Mouse (Mus musculus) midbrain, embryonic 16.5 days (tissue): Measurements from ENCODE around the gene Mbnl3. TPM values are rescaled to one million over a fixed set of nuclear protein-coding genes. Genes with fewer than 3 reads are reported as not detected.

Source experiments
- ATAC-seq: fragments of 200-750 bp; cut with Nextera tagmentation; 2 replicates; pipeline ENCODE4 v1.8.0; 2017; ENCODE audit warnings: moderate TSS enrichment
- H3K27ac ChIP-seq: fragments of 300-500 bp; sonication (generic); 2 replicates; pipeline ENCODE4 v1.5.1; 2014; ENCODE audit warnings: mild to moderate bottlenecking, low read length, mixed read lengths
- H3K27me3 ChIP-seq: fragments of 300-500 bp; sonication (generic); 2 replicates; pipeline ENCODE4 v1.6.1; 2014; ENCODE audit warnings: low read depth, low read length, mixed read lengths; ENCODE audit not compliant: control insufficient read depth, insufficient read depth
- H3K36me3 ChIP-seq: fragments of 300-500 bp; sonication (generic); 2 replicates; pipeline ENCODE4 v1.6.1; 2014; ENCODE audit warnings: mild to moderate bottlenecking, low read length, moderate library complexity, mixed read lengths; ENCODE audit not compliant: control insufficient read depth, insufficient read depth
- H3K4me1 ChIP-seq: fragments of 300-500 bp; sonication (generic); 2 replicates; pipeline ENCODE4 v1.6.1; 2014; ENCODE audit warnings: mild to moderate bottlenecking, low read length, mixed read lengths; ENCODE audit not compliant: control insufficient read depth, insufficient read depth
- H3K4me2 ChIP-seq: fragments of 300-500 bp; sonication (generic); 2 replicates; pipeline ENCODE4 v1.6.1; 2014; ENCODE audit warnings: mild to moderate bottlenecking, low read length, mixed read lengths
- H3K4me3 ChIP-seq: fragments of 300-500 bp; sonication (generic); 2 replicates; pipeline ENCODE4 v1.5.1; 2014; ENCODE audit warnings: low read depth, mild to moderate bottlenecking, low read length, moderate library complexity, mixed read lengths
- H3K9ac ChIP-seq: fragments of 300-500 bp; sonication (generic); 2 replicates; pipeline ENCODE4 v1.6.1; 2014; ENCODE audit warnings: low read depth, low read length, mixed read lengths
- H3K9me3 ChIP-seq: fragments of 300-500 bp; sonication (generic); replicated peaks from 2 replicates; pipeline ENCODE4 v1.6.1; 2014; ENCODE audit warnings: mild to moderate bottlenecking, low read length, mixed read lengths; ENCODE audit not compliant: control insufficient read depth, poor library complexity, severe bottlenecking
- WGBS: fragments of 180-500 bp; shearing (Covaris S2); extraction: QIAGEN DNeasy Blood & Tissue Kit; methylation state at CpG from one replicate; pipeline ENCODE4 v1.1.7; 2014; 5-methylcytosine and 5-hydroxymethylcytosine counted together
- polyA plus RNA-seq: library from polyadenylated mRNA; unstranded; fragments of >200 nt; fragmentation: Nextera tagmentation; extraction: Ambion mirVana; gene quantifications from 2 replicates; pipeline ENCODE4 v1.2.1, GENCODE M21; 2015

The Mbnl3 gene
- 0.43 and 0.66 TPM in 2 replicates for polyA plus RNA-seq

DNA sequence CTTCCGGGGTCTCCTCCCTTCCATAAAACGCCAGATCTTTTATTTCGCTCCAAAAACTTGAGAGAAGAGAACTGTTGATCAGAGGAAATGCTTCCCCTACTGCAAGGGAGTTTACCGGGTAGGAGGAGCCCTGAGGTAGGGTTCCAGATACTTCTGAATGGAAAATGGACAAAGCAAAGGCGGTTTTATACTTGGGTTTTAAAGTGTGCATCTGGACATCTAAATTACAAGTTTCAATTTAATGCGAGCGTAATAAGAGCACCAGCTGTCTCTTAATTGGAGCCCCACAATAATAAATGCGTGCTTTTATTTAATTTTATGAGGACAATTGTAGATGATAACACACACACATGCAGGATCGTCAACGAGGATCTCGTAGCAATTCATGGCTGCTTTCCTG lies at the start of gene Mbnl3:
Mbnl3 (minus strand) TSS at position 101 of the 400 bp plus-strand sequence.
- peak within 1 kb of the TSS; percentile 56 for H3K4me3 ChIP-seq
- 36% methylated on average over 11 of the region's 11 CpGs for WGBS
- peak within 1 kb of the TSS; percentile 38; the same call in 1 of the 2 replicates for H3K9ac ChIP-seq
- no peak for ATAC-seq
- peak within 1 kb of the TSS; percentile 86 for H3K4me2 ChIP-seq
- no peaks in the 10 kb centered on the region for H3K36me3 ChIP-seq
- H3K9me3 ChIP-seq = no peaks in the 10 kb centered on the region; the same call in 1 of the 2 replicates
- no peak within 1 kb of the TSS for H3K27ac ChIP-seq
- H3K27me3 ChIP-seq = peaks cover 4% of the 10 kb centered on the region
- no peaks in the 10 kb centered on the region for H3K4me1 ChIP-seq

DNA sequence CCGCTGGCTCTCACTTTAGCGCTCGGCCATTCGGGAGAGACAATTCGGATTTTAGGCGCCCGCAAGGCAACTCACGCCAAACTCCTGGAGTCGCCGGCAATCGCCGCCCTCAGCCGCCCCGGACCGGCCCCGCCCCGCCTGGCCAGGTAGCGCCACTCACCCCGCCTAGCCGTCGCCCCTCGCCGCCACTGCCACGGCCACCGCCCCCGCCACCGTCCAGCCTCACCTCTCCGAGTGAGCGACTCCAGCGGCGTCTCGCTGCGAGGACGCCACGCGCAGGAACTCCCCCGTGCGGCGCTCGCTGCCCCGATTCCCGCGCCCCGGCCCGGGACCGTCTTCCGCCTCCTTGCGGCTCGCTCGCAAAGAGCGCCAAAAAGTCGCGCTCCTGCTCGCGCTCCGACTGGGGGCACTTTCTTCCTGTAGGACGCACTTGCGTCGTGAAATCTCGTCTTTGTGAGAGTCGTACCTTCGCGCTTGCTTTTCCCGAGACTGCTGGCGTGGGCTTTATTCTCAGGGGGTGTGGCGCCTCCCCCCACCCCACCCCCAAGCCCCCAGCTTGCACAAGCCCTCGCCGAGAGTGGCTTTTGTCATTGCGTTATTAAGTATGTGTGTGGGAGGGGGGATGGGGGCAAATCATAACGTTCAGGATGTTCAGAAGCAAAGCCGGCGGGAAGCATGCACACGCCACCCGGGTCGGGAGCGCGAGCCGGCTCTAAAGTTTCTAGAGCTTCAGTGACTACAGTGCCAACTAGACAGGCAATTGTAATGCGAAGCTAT lies 596 bp downstream of the Mbnl3 start:
- Histone ChIP-seq H3K4me1 (no peaks in the 10 kb centered on the region), H3K9me3 (no peaks in the 10 kb centered on the region; the same call in 1 of the 2 replicates), H3K4me2 (peak overlapping the region; percentile 86), H3K27me3 (peaks cover 4% of the 10 kb centered on the region), H3K27ac (no peak overlapping the region), H3K4me3 (peak overlapping the region; percentile 56), H3K9ac (peak overlapping the region; percentile 38; the same call in 1 of the 2 replicates), H3K36me3 (no peaks in the 10 kb centered on the region)
- WGBS = 29% methylated on average over 60 of the region's 79 CpGs
- ATAC-seq = peak; percentile 77

DNA sequence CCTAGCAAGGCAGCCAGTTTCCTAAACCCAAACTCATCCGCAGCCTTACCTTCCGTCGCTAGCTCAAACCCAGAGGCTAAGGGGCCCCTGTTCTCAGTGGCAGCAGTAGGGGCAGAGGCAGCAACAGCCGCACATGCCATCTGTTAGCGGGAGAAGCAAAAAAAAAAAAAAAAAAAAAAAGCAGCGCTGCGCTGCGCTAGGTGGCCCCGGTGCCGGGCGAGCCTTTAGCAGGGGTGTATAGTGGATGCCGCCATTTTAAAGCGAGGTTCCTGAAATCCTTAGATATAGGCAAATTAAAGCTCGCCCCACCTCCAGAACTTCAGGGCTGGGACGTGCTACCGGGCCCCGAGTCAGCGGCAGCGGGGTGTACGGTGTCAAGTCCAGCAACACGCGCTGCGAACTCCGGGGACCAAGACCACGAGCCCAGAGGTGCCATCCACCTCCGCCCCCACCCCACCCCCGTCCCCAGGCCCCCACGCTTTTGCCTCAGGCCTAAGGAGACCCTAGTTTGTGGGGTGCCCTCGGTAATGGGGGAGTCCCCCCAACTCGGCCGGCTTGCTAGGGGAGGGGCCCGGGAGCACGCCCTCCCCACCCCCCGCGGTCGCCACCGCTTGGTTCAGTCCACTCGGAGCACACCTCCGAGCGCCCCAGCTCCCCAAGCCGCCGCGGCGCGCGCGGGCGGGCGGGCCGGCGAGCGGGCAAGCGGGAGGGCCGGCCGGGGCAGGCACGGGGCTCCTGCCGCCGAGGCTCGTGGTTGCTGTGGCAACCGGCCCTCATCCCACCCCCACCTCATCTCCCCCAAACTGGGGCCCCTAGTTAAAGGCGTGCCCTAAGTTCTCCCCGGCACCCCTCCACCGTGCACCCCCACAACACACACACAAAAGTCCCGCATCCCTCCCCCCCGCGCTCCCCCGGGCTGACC lies 1.4 kb downstream of the Mbnl3 start:
- H3K4me2 ChIP-seq = peak overlapping the region; percentile 86
- peaks cover 4% of the 10 kb centered on the region for H3K27me3 ChIP-seq
- H3K27ac ChIP-seq = no peak overlapping the region
- no peaks in the 10 kb centered on the region for H3K36me3 ChIP-seq
- peak overlapping the region; percentile 38 for H3K9ac ChIP-seq
- peak overlapping the region; percentile 56 for H3K4me3 ChIP-seq
- H3K9me3 ChIP-seq = no peaks in the 10 kb centered on the region; the same call in 1 of the 2 replicates
- peak; percentile 84 for ATAC-seq
- H3K4me1 ChIP-seq = no peaks in the 10 kb centered on the region
- WGBS = 25% methylated on average over 38 of the region's 67 CpGs

DNA sequence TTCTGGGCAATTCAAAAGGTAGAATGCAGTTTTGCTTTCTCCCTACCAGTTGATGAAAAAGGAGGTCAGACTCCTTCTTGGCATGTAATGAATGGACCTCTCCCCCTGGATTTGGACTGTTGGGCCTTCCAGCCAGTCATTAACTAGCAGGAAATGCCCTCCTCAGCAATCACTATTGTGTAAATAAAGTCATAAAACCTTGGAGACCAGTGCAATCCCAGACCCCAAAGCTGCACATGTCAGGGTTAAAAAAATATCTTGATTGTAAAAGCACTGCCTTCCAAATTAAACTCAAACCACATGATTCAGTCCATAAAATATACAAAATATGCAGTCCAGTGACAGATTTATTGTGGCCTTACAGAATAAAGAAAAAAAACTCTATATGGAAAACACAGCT lies 9.3 kb downstream of the Mbnl3 start:
- H3K4me3 ChIP-seq = no peak overlapping the region
- no peaks in the 10 kb centered on the region for H3K27me3 ChIP-seq
- H3K4me1 ChIP-seq = no peaks in the 10 kb centered on the region
- H3K36me3 ChIP-seq = no peaks in the 10 kb centered on the region
- no peak overlapping the region for H3K9ac ChIP-seq
- H3K4me2 ChIP-seq = no peak overlapping the region
- H3K9me3 ChIP-seq = no peaks in the 10 kb centered on the region
- ATAC-seq = no peak
- no peak overlapping the region for H3K27ac ChIP-seq

DNA sequence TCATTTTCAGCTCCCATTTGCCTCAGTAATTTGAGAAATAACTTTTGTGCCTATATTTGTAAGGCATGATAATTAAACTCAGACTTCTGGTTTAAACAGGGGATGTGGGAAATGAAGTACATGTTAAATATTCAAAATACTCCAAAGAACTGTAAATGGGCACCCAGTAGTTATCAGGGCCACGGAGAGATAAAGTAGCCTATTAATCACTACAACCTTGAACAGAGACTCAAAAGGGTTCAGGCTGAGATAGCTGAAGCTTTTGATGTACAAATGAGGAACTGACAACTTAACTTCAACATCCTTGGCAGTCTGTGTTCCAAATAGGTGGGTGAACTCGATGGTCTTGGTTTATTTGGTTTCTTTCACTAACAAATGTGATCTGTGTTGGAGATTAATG lies 34.4 kb downstream of the Mbnl3 start:
- H3K4me3 ChIP-seq = no peak overlapping the region
- H3K9me3 ChIP-seq = no peaks in the 10 kb centered on the region
- H3K36me3 ChIP-seq = no peaks in the 10 kb centered on the region
- no peaks in the 10 kb centered on the region for H3K27me3 ChIP-seq
- no peaks in the 10 kb centered on the region for H3K4me1 ChIP-seq
- no peak overlapping the region for H3K4me2 ChIP-seq
- 44% methylated on average over 2 of the region's 2 CpGs for WGBS
- no peak for ATAC-seq
- H3K27ac ChIP-seq = no peak overlapping the region
- H3K9ac ChIP-seq = no peak overlapping the region

DNA sequence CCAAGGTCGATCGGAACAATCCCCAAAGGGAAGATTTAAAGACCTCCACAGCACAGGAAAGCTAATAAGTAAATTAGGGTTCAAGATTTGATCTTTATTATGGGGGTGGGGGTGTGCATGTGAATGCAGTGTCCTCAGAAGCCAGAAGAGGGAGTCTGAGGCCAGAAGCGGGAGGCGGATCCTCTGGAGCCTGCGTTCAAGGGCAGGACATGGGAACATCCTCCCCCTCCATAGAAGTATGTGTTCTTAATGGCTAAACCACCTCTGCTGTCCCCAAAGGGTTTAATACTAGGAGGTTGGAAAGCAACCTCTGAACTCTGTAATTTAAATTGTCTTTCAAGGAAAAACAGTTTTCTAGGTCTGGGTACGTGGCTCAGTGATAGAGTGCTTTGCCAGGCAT lies 34.9 kb downstream of the Mbnl3 start:
- H3K9me3 ChIP-seq = no peaks in the 10 kb centered on the region
- no peaks in the 10 kb centered on the region for H3K27me3 ChIP-seq
- no peak for ATAC-seq
- no peaks in the 10 kb centered on the region for H3K36me3 ChIP-seq
- no peak overlapping the region for H3K4me2 ChIP-seq
- no peak overlapping the region for H3K27ac ChIP-seq
- H3K9ac ChIP-seq = no peak overlapping the region
- no peak overlapping the region for H3K4me3 ChIP-seq
- H3K4me1 ChIP-seq = no peaks in the 10 kb centered on the region
- WGBS = 63% methylated on average over 6 of the region's 6 CpGs

DNA sequence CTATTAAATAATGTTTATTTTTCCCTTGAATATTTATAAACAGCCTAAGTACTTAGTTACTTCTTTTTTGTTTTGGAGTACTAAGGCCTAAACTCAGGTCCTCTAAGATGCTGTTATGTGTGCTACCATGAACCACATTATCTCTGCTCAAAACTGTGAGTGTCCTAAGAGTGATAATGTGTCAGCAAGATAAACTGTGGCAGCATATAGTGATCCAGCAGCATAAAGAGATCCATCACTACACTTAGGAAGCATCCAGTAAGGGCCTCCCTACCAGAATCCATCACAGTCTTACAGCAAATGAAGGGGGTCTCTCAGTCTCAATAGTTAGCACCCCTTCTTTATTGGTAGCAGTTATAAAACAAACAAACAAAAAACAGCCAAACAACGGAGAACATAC lies 35.9 kb downstream of the Mbnl3 start:
- H3K4me3 ChIP-seq = no peak overlapping the region
- no peaks in the 10 kb centered on the region for H3K9me3 ChIP-seq
- no peaks in the 10 kb centered on the region for H3K4me1 ChIP-seq
- no peaks in the 10 kb centered on the region for H3K27me3 ChIP-seq
- no peak overlapping the region for H3K9ac ChIP-seq
- no peak overlapping the region for H3K4me2 ChIP-seq
- no peak overlapping the region for H3K27ac ChIP-seq
- no peaks in the 10 kb centered on the region for H3K36me3 ChIP-seq
- no peak for ATAC-seq
- 100% methylated on average over 1 of the region's 1 CpGs for WGBS

GRCm38 (mm10) chrX:51169476-51170045 lies 36.8 kb downstream of the Mbnl3 start:
- 65% methylated on average over 5 of the region's 5 CpGs for WGBS
- Histone ChIP-seq H3K27me3 (no peaks in the 10 kb centered on the region), H3K9ac (no peak overlapping the region), H3K4me1 (no peaks in the 10 kb centered on the region), H3K4me2 (no peak overlapping the region), H3K4me3 (no peak overlapping the region), H3K36me3 (no peaks in the 10 kb centered on the region), H3K9me3 (no peaks in the 10 kb centered on the region), H3K27ac (no peak overlapping the region)
- ATAC-seq = no peak
